Mouse (Mus musculus) hindbrain, embryonic 11.5 days (tissue): ENCODE data around the gene 0610009B22Rik. TPM values are rescaled to one million over a fixed set of nuclear protein-coding genes. Genes with fewer than 3 reads are reported as not detected.

ENCODE experiments used
- ATAC-seq: fragments of 200-750 bp; cut with Nextera tagmentation; 2 replicates; pipeline ENCODE4 v1.8.0; 2017; ENCODE audit warnings: mild to moderate bottlenecking, moderate TSS enrichment, moderate library complexity; ENCODE audit not compliant: low FRiP score
- DNase-seq: peaks from one replicate; pipeline ENCODE4 v3.0.0-alpha.2; 2015; ENCODE audit warnings: low spot score
- H3K27ac ChIP-seq: fragments of 300-500 bp; sonication (generic); 2 replicates; pipeline ENCODE4 v1.5.1; 2014; ENCODE audit warnings: mild to moderate bottlenecking, low read depth, low read length
- H3K27me3 ChIP-seq: fragments of 300-500 bp; sonication (generic); 2 replicates; pipeline ENCODE4 v1.6.1; 2014; ENCODE audit warnings: mild to moderate bottlenecking, low read length, moderate library complexity, mixed read lengths; ENCODE audit not compliant: control insufficient read depth, insufficient read depth
- H3K36me3 ChIP-seq: fragments of 300-500 bp; sonication (generic); 2 replicates; pipeline ENCODE4 v1.6.1; 2014; ENCODE audit warnings: mild to moderate bottlenecking, low read length, moderate library complexity, mixed read lengths; ENCODE audit not compliant: control insufficient read depth, insufficient read depth
- H3K4me1 ChIP-seq: fragments of 300-500 bp; sonication (generic); replicated peaks from 2 replicates; pipeline ENCODE4 v1.6.1; 2014; ENCODE audit warnings: low read length, mixed read lengths; ENCODE audit not compliant: control insufficient read depth, insufficient read depth
- H3K4me2 ChIP-seq: fragments of 300-500 bp; sonication (generic); replicated peaks from 2 replicates; pipeline ENCODE4 v1.6.1; 2014; ENCODE audit warnings: mild to moderate bottlenecking, low read depth, low read length
- H3K4me3 ChIP-seq: fragments of 300-500 bp; sonication (generic); 2 replicates; pipeline ENCODE4 v1.5.1; 2014; ENCODE audit warnings: low read depth, low read length
- H3K9ac ChIP-seq: fragments of 300-500 bp; sonication (generic); 2 replicates; pipeline ENCODE4 v1.6.1; 2014; ENCODE audit warnings: low read depth, low read length
- H3K9me3 ChIP-seq: fragments of 300-500 bp; sonication (generic); 2 replicates; pipeline ENCODE4 v1.6.1; 2016; ENCODE audit warnings: low read length; ENCODE audit not compliant: control insufficient read depth
- WGBS: fragments of 180-500 bp; shearing (Covaris S2); extraction: QIAGEN DNeasy Blood & Tissue Kit; methylation state at CpG from one replicate; pipeline ENCODE4 v1.1.7; 2014; 5-methylcytosine and 5-hydroxymethylcytosine counted together
- polyA plus RNA-seq: library from polyadenylated mRNA; unstranded; fragments of >200 nt; fragmentation: Nextera tagmentation; extraction: Ambion mirVana; gene quantifications from 2 replicates; pipeline ENCODE4 v1.2.1, GENCODE M21; 2014

The 0610009B22Rik gene
- polyA plus RNA-seq, 1 experiment from 2014 or later = 110 TPM

GRCm38 (mm10) chr11:51646245-51646644 lies 42.4 kb downstream of the 0610009B22Rik start:
- Histone ChIP-seq H3K9me3 (no peaks in the 10 kb centered on the region), H3K4me2 (no peak overlapping the region), H3K36me3 (no peaks in the 10 kb centered on the region), H3K9ac (no peak overlapping the region), H3K27ac (0 out of 2 replicates have a peak overlapping the region, but pooled peaks have one; percentile 5), H3K4me3 (no peak overlapping the region), H3K27me3 (peaks cover 10% of the 10 kb centered on the region), H3K4me1 (peaks cover 19% of the 10 kb centered on the region)
- DNase-seq (no peak), ATAC-seq (no peak)
- WGBS = 92% methylated on average over 7 of the region's 7 CpGs

- Histone ChIP-seq H3K9me3 (no peaks in the 10 kb centered on the region), H3K4me2 (no peak overlapping the region), H3K36me3 (no peaks in the 10 kb centered on the region), H3K27me3 (peaks cover 6% of the 10 kb centered on the region), H3K4me1 (peaks cover 19% of the 10 kb centered on the region), H3K9ac (no peak overlapping the region), H3K4me3 (no peak overlapping the region), H3K27ac (no peak overlapping the region)
- DNase-seq (no peak), ATAC-seq (no peak)
- WGBS = 91% methylated on average over 13 of the region's 13 CpGs
Observed at GRCm38 (mm10) chr11:51645293-51645692, 43.4 kb downstream of the 0610009B22Rik start.

- Histone ChIP-seq H3K4me3 (no peak overlapping the region), H3K36me3 (no peaks in the 10 kb centered on the region), H3K27ac (no peak overlapping the region), H3K4me1 (peaks cover 9% of the 10 kb centered on the region; the same call in 1 of the 2 replicates), H3K9ac (no peak overlapping the region), H3K9me3 (no peaks in the 10 kb centered on the region), H3K4me2 (no peak overlapping the region), H3K27me3 (no peaks in the 10 kb centered on the region)
- WGBS = 74% methylated on average over 16 of the region's 16 CpGs
- ATAC-seq (no peak), DNase-seq (no peak)
Observed at GRCm38 (mm10) chr11:51644217-51644616, 44.5 kb downstream of the 0610009B22Rik start.

DNA sequence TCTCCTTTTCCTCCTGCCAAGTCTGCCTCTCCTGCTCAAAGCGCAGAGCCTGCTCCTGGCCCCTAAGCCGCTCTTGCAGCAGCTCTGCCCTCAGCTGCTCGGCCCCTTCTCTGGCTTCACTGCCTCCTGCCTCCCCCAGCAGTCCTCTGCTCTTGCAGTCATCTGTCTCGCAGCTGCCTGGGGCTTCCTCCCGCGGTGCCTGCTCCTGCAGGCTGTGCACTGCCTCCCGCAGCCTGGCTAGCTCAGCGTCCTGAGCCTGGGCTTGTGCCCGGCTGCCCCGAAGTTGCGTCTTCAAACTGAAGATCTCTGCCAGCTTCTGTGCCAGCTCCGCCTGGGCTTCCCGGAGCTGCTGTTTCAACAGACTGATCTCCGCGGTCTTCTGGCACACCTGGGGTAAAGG lies 44.9 kb downstream of the 0610009B22Rik start:
- DNase-seq = no peak
- H3K9ac ChIP-seq = no peak overlapping the region

GRCm38 (mm10) chr11:51643202-51643601 lies 45.5 kb downstream of the 0610009B22Rik start:
- H3K4me3 ChIP-seq = no peak overlapping the region
- H3K4me1 ChIP-seq = peaks cover under 1% of the 10 kb centered on the region; the same call in 1 of the 2 replicates
- H3K27ac ChIP-seq = no peak overlapping the region
- H3K4me2 ChIP-seq = no peak overlapping the region
- H3K27me3 ChIP-seq = no peaks in the 10 kb centered on the region
- 78% methylated on average over 9 of the region's 9 CpGs for WGBS
- no peak for DNase-seq
- H3K36me3 ChIP-seq = no peaks in the 10 kb centered on the region
- H3K9me3 ChIP-seq = no peaks in the 10 kb centered on the region
- ATAC-seq = no peak
- no peak overlapping the region for H3K9ac ChIP-seq

More for the DNA sequence above, 44.9 kb downstream of the 0610009B22Rik start:
- WGBS = 52% methylated on average over 15 of the region's 15 CpGs
- Histone ChIP-seq H3K4me3 (no peak overlapping the region), H3K9me3 (no peaks in the 10 kb centered on the region), H3K4me1 (peaks cover 4% of the 10 kb centered on the region; the same call in 1 of the 2 replicates), H3K27me3 (no peaks in the 10 kb centered on the region), H3K4me2 (no peak overlapping the region), H3K36me3 (no peaks in the 10 kb centered on the region), H3K27ac (no peak overlapping the region)
- no peak for ATAC-seq

DNA sequence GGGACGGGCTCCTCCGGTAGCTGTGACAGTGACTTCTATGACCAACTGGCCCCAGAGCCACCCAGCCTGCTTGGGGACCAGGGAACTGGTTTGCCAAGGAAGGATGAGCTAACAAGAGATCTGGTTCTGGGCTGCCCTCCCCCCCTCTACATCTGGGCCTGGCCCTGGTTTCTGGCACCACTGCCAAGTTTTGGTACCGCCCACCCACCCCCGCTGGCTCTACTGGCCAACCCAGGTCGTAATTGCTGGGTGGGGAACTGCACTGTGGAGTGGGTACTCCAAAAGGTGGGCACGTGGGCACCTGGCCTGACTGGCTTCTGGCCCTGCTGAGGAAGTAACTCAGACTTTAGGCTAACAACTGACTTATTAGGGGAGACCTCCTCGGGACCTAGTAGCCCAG lies 47.9 kb downstream of the 0610009B22Rik start:
- Histone ChIP-seq H3K27ac (no peak overlapping the region), H3K4me3 (no peak overlapping the region), H3K36me3 (no peaks in the 10 kb centered on the region), H3K9me3 (no peaks in the 10 kb centered on the region), H3K4me2 (no peak overlapping the region), H3K4me1 (no peaks in the 10 kb centered on the region), H3K9ac (no peak overlapping the region), H3K27me3 (no peaks in the 10 kb centered on the region)
- ATAC-seq = no peak
- WGBS = 81% methylated on average over 7 of the region's 7 CpGs
- no peak for DNase-seq

- H3K27ac ChIP-seq = no peak overlapping the region
- no peak overlapping the region for H3K4me2 ChIP-seq
- H3K4me3 ChIP-seq = no peak overlapping the region
- WGBS = 66% methylated on average over 5 of the region's 5 CpGs
- no peak for DNase-seq
- H3K27me3 ChIP-seq = no peaks in the 10 kb centered on the region
- H3K9ac ChIP-seq = no peak overlapping the region
- ATAC-seq = no peak
- H3K9me3 ChIP-seq = no peaks in the 10 kb centered on the region
- no peaks in the 10 kb centered on the region for H3K4me1 ChIP-seq
- no peaks in the 10 kb centered on the region for H3K36me3 ChIP-seq
Observed at GRCm38 (mm10) chr11:51638497-51638896, 50.2 kb downstream of the 0610009B22Rik start.

DNA sequence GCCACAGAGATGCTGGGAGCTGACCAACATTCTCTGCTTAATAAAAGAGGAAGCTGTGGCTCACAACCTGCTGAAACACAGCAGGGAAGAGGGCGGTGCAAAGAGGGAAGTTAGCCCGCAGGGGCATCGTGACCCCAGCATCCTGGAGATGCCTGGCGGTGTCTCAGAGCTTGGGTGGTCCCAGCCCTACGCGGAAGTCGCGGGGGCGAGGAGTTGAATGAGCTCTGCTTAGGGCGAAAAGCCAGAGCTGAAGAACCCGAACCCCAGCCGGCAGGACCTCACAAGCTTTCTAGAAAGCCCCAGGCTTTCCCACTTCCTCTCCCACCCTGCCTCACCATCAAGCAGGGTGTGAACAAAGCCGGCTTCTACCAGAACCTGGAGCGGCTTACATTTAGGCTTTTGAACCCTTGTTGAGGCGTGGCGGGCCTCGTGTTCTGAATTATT lies 50.7 kb downstream of the 0610009B22Rik start:
- H3K27ac ChIP-seq = no peak overlapping the region
- no peak overlapping the region; the same call in 1 of the 2 replicates for H3K4me2 ChIP-seq
- 4% methylated on average over 17 of the region's 17 CpGs for WGBS
- no peak overlapping the region for H3K9ac ChIP-seq
- no peak overlapping the region for H3K4me3 ChIP-seq
- H3K36me3 ChIP-seq = no peaks in the 10 kb centered on the region
- ATAC-seq (no peak), DNase-seq (peak; percentile 59)
- H3K9me3 ChIP-seq = no peaks in the 10 kb centered on the region
- H3K4me1 ChIP-seq = no peaks in the 10 kb centered on the region
- no peaks in the 10 kb centered on the region for H3K27me3 ChIP-seq

GRCm38 (mm10) chr11:51636323-51636684 lies 52.4 kb downstream of the 0610009B22Rik start:
- 0 out of 2 replicates have a peak, but pooled peaks have one; percentile 45 for ATAC-seq
- no peaks in the 10 kb centered on the region for H3K36me3 ChIP-seq
- peak overlapping the region; percentile 69 for H3K4me2 ChIP-seq
- no peaks in the 10 kb centered on the region for H3K4me1 ChIP-seq
- H3K27me3 ChIP-seq = no peaks in the 10 kb centered on the region
- H3K27ac ChIP-seq = no peak overlapping the region; the same call in 1 of the 2 replicates
- peak; percentile 78 for DNase-seq
- 4% methylated on average over 6 of the region's 6 CpGs for WGBS
- H3K9ac ChIP-seq = peak overlapping the region; percentile 58
- peak overlapping the region; percentile 64 for H3K4me3 ChIP-seq
- no peaks in the 10 kb centered on the region for H3K9me3 ChIP-seq
